21 mouse cellular contexts compared by ENCODE assay signal in the genomic region with DNA sequence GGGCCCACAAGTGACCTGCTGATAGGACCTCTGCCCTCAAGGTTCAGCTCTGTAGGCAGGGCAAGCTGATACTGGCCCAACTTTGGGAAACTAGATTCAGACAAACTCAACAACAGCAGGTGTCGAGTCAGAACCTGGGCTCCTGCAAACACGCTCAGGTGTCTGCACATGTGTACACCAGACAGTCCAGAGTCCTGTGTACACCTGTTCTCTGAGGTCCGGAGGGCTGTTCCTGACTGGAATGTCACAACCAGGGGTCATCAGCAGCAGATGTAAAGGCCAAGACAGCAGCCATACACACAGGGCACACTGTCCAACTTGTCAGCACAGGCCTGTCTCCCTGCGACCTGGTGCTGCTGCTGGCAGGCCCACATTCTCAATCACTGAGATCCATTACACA. TPM values are rescaled to one million over a fixed set of nuclear protein-coding genes. Genes with fewer than 3 reads are reported as not detected.
DNase-seq lines count a peak whose midpoint lies in the region; ATAC-seq and TF ChIP-seq lines count a peak whose summit lies in the region.
"Had no signal": no experiment of that assay in that cellular context is flagged by ENCODE, and none has a peak within 500 bp of the region (broad histone marks: within the 10 kb centered on the region; RNA-seq: fewer than 3 reads in every experiment).

No protein-coding gene starts in this region.

- no peak for DNase-seq in hindbrain, embryonic 10.5 days (ENCODE audit: low spot score)
- DNase-seq in stomach, postnatal 0 days (ENCODE audit: low spot score) = no peak
- no peak for DNase-seq in right cerebral cortex, adult 18-20 months
- DNase-seq: adrenal gland, adult 2 months; adrenal gland, postnatal 25 days; cerebellum, adult 18-20 months; cerebellum, adult 9-11 months; forebrain, postnatal 0 days; gastrocnemius, postnatal 14 days; heart, postnatal 36 days had no signal

- no peaks in the 10 kb centered on the region for H3K9me3 ChIP-seq in hindbrain, embryonic 16.5 days (ENCODE audit: control insufficient read depth, low read length)
- H3K9me3 ChIP-seq in hindbrain, embryonic 10.5 days = no peaks in the 10 kb centered on the region
- no peaks in the 10 kb centered on the region for H3K9me3 ChIP-seq in stomach, embryonic 15.5 days
- H3K9me3 ChIP-seq in stomach, postnatal 0 days (ENCODE audit: control insufficient read depth, low read length) = no peaks in the 10 kb centered on the region
- H3K9me3 ChIP-seq in liver, embryonic 15.5 days (replicated peaks) = no peaks in the 10 kb centered on the region
- no peaks in the 10 kb centered on the region for H3K9me3 ChIP-seq in midbrain, embryonic 13.5 days
- H3K9me3 ChIP-seq: embryonic facial prominence, embryonic 10.5 days; forebrain, embryonic 13.5 days; heart, embryonic 13.5 days; hindbrain, embryonic 12.5 days had no signal

- H3K4me3 ChIP-seq in hindbrain, embryonic 16.5 days (ENCODE audit: low read length) = no peak overlapping the region
- H3K4me3 ChIP-seq in hindbrain, embryonic 10.5 days = no peak overlapping the region
- no peak overlapping the region for H3K4me3 ChIP-seq in stomach, embryonic 15.5 days (replicated peaks)
- H3K4me3 ChIP-seq in stomach, postnatal 0 days (ENCODE audit: low read depth, low read length) = no peak overlapping the region
- H3K4me3 ChIP-seq in liver, embryonic 15.5 days (replicated peaks) = no peak overlapping the region
- H3K4me3 ChIP-seq in midbrain, embryonic 13.5 days (replicated peaks) = no peak overlapping the region
- H3K4me3 ChIP-seq: embryonic facial prominence, embryonic 10.5 days; forebrain, embryonic 13.5 days; heart, embryonic 13.5 days; hindbrain, embryonic 12.5 days had no signal

- no peak for TF ChIP-seq EP300 in stomach, postnatal 0 days (optimal IDR thresholded peaks at IDR 0.05)

- H3K4me2 ChIP-seq in hindbrain, embryonic 16.5 days (ENCODE audit: low read length) = no peak overlapping the region
- H3K4me2 ChIP-seq in stomach, embryonic 15.5 days = no peak overlapping the region
- no peak overlapping the region for H3K4me2 ChIP-seq in stomach, postnatal 0 days (replicated peaks; ENCODE audit: low read depth)
- no peak overlapping the region for H3K4me2 ChIP-seq in liver, embryonic 15.5 days
- H3K4me2 ChIP-seq in midbrain, embryonic 13.5 days (replicated peaks) = no peak overlapping the region
- H3K4me2 ChIP-seq: forebrain, embryonic 13.5 days; heart, embryonic 13.5 days; hindbrain, embryonic 12.5 days had no signal

- no peak for TF ChIP-seq CTCF in stomach, postnatal 0 days (IDR thresholded peaks at IDR 0.05; ENCODE audit: low read depth)

- no peaks in the 10 kb centered on the region for H3K36me3 ChIP-seq in hindbrain, embryonic 16.5 days (ENCODE audit: control insufficient read depth, insufficient read depth, low read length)
- H3K36me3 ChIP-seq in hindbrain, embryonic 10.5 days = no peaks in the 10 kb centered on the region
- no peaks in the 10 kb centered on the region for H3K36me3 ChIP-seq in stomach, embryonic 15.5 days
- no peaks in the 10 kb centered on the region for H3K36me3 ChIP-seq in stomach, postnatal 0 days (ENCODE audit: control insufficient read depth, insufficient read depth, low read length)
- H3K36me3 ChIP-seq in liver, embryonic 15.5 days (replicated peaks) = no peaks in the 10 kb centered on the region
- H3K36me3 ChIP-seq in midbrain, embryonic 13.5 days = peaks cover 7% of the 10 kb centered on the region
- H3K36me3 ChIP-seq: embryonic facial prominence, embryonic 10.5 days; heart, embryonic 13.5 days had no signal

- ATAC-seq in hindbrain, embryonic 16.5 days = 0 out of 2 replicates have a peak, but pooled peaks have one; percentile 12
- peak; percentile 56; the same call in 1 of the 2 replicates for ATAC-seq in stomach, embryonic 15.5 days (ENCODE audit: insufficient read depth, low FRiP score, low read depth)
- ATAC-seq in stomach, postnatal 0 days (ENCODE audit: low FRiP score, low TSS enrichment) = no peak
- ATAC-seq in liver, embryonic 15.5 days (ENCODE audit: insufficient read depth) = peak; percentile 74
- no peak for ATAC-seq in midbrain, embryonic 13.5 days
- ATAC-seq: activated CD4-positive, CD25-positive, alpha-beta regulatory T cell, adult 4 months; forebrain, embryonic 13.5 days; forebrain, postnatal 0 days; Patski had no signal

- peaks cover 15% of the 10 kb centered on the region for H3K4me1 ChIP-seq in hindbrain, embryonic 16.5 days (ENCODE audit: control insufficient read depth, insufficient read depth, low read depth, low read length)
- peaks cover 7% of the 10 kb centered on the region; the same call in 1 of the 2 replicates for H3K4me1 ChIP-seq in hindbrain, embryonic 10.5 days (replicated peaks)
- no peaks in the 10 kb centered on the region for H3K4me1 ChIP-seq in stomach, embryonic 15.5 days
- H3K4me1 ChIP-seq in stomach, postnatal 0 days (replicated peaks; ENCODE audit: control insufficient read depth, insufficient read depth) = no peaks in the 10 kb centered on the region
- H3K4me1 ChIP-seq in liver, embryonic 15.5 days (replicated peaks) = no peaks in the 10 kb centered on the region
- peaks cover 29% of the 10 kb centered on the region for H3K4me1 ChIP-seq in midbrain, embryonic 13.5 days (replicated peaks)

- no peak overlapping the region for H3K27ac ChIP-seq in hindbrain, embryonic 16.5 days (ENCODE audit: low read depth, low read length)
- H3K27ac ChIP-seq in hindbrain, embryonic 10.5 days = no peak overlapping the region
- no peak overlapping the region for H3K27ac ChIP-seq in stomach, embryonic 15.5 days
- H3K27ac ChIP-seq in stomach, postnatal 0 days (replicated peaks) = no peak overlapping the region
- H3K27ac ChIP-seq in liver, embryonic 15.5 days (replicated peaks) = no peak overlapping the region
- no peak overlapping the region for H3K27ac ChIP-seq in midbrain, embryonic 13.5 days
- H3K27ac ChIP-seq: embryonic facial prominence, embryonic 10.5 days; forebrain, embryonic 13.5 days; heart, embryonic 13.5 days; hindbrain, embryonic 12.5 days had no signal

- WGBS in hindbrain, embryonic 16.5 days = 91% methylated on average over 4 of the region's 4 CpGs
- 84% methylated on average over 4 of the region's 4 CpGs for WGBS in hindbrain, embryonic 10.5 days
- 70% methylated on average over 4 of the region's 4 CpGs for WGBS in stomach, embryonic 15.5 days
- WGBS in stomach, postnatal 0 days = 73% methylated on average over 4 of the region's 4 CpGs
- 57% methylated on average over 4 of the region's 4 CpGs for WGBS in liver, embryonic 15.5 days (ENCODE audit: insufficient replicate concordance)
- 89% methylated on average over 4 of the region's 4 CpGs for WGBS in midbrain, embryonic 13.5 days

- H3K27me3 ChIP-seq in hindbrain, embryonic 16.5 days (replicated peaks; ENCODE audit: control insufficient read depth, insufficient read depth, low read length) = no peaks in the 10 kb centered on the region
- no peaks in the 10 kb centered on the region for H3K27me3 ChIP-seq in hindbrain, embryonic 10.5 days (ENCODE audit: insufficient read depth, poor library complexity, severe bottlenecking)
- H3K27me3 ChIP-seq in stomach, embryonic 15.5 days (replicated peaks) = no peaks in the 10 kb centered on the region
- H3K27me3 ChIP-seq in stomach, postnatal 0 days (ENCODE audit: control insufficient read depth, insufficient read depth, low read length) = no peaks in the 10 kb centered on the region
- H3K27me3 ChIP-seq in liver, embryonic 15.5 days = no peaks in the 10 kb centered on the region
- no peaks in the 10 kb centered on the region for H3K27me3 ChIP-seq in midbrain, embryonic 13.5 days
- H3K27me3 ChIP-seq: CH12.LX; forebrain, embryonic 13.5 days; hindbrain, embryonic 12.5 days had no signal

- no peak overlapping the region for H3K9ac ChIP-seq in hindbrain, embryonic 16.5 days (ENCODE audit: low read depth, low read length)
- no peak overlapping the region for H3K9ac ChIP-seq in stomach, embryonic 15.5 days
- no peak overlapping the region for H3K9ac ChIP-seq in stomach, postnatal 0 days (ENCODE audit: low read length)
- no peak overlapping the region for H3K9ac ChIP-seq in liver, embryonic 15.5 days
- no peak overlapping the region for H3K9ac ChIP-seq in midbrain, embryonic 13.5 days (replicated peaks)
- H3K9ac ChIP-seq: forebrain, embryonic 13.5 days; forebrain, postnatal 0 days; heart, embryonic 13.5 days had no signal

RNA-seq across cellular contexts. Expression of gene Wnk2, which starts 25.7 kb away (rescaled TPM):
- 15.6 and 17.9 TPM in 2 replicates for polyA plus RNA-seq in hindbrain, embryonic 16.5 days (2015; fragmentation: Nextera tagmentation; extraction: Ambion mirVana)
- polyA plus RNA-seq in hindbrain, embryonic 10.5 days (2016; fragmentation: Nextera tagmentation; extraction: Ambion mirVana) = 4.5 and 8.5 TPM in 2 replicates
- polyA plus RNA-seq in stomach, embryonic 15.5 days (2015; fragmentation: Nextera tagmentation; extraction: Ambion mirVana) = 3.3 and 3.8 TPM in 2 replicates
- 1.6 and 1.7 TPM in 2 replicates for polyA plus RNA-seq in stomach, postnatal 0 days (2015; fragmentation: Nextera tagmentation; extraction: Ambion mirVana)
- polyA plus RNA-seq in liver, embryonic 15.5 days (2015; fragmentation: Nextera tagmentation; extraction: Ambion mirVana) = 0.10 and 0.21 TPM in 2 replicates
- 19.3 and 21.0 TPM in 2 replicates for polyA plus RNA-seq in midbrain, embryonic 13.5 days (2015; fragmentation: Nextera tagmentation; extraction: Ambion mirVana)
- polyA plus RNA-seq: activated CD4-positive, CD25-positive, alpha-beta regulatory T cell, adult 4 months had no signal

Comparison
In these comparisons a context has a peak if more than half of its experiments do, and no peak if none do; other contexts are left out.
1. ATAC-seq: peak in hindbrain, embryonic 16.5 days (single experiment), stomach, embryonic 15.5 days (single experiment) and liver, embryonic 15.5 days (single experiment); none in stomach, postnatal 0 days (single experiment) and midbrain, embryonic 13.5 days (single experiment).